Mouse (Mus musculus): ENCODE measurements around the gene Lgals2.

GRCm38 (mm10) chr15:78849485-78849884 is 5.8 kb downstream of the Lgals2 start:
- TF ChIP-seq CTCF (IDR thresholded peaks at IDR 0.05; ENCODE audit: control insufficient read depth, insufficient read depth, insufficient replicate concordance, low read depth, low read length) (no peak), POLR2A (IDR thresholded peaks at IDR 0.05; ENCODE audit: control insufficient read depth, low read depth, low read length) (no peak)

Data from testis, adult 2 months (tissue).